8 mouse cellular contexts compared by ENCODE assay signal in genomic region chr16:9993255-9994040, GRCm38 (mm10). TPM values are rescaled to one million over a fixed set of nuclear protein-coding genes. Genes with fewer than 3 reads are reported as not detected.
A peak's percentile ranks its signal among the peaks of the same experiment; 100 is the strongest.
DNase-seq lines count a peak whose midpoint lies in the region; ATAC-seq and TF ChIP-seq lines count a peak whose summit lies in the region.

No protein-coding gene starts in this region.

- ATAC-seq in hindbrain, embryonic 12.5 days (ENCODE audit: low FRiP score) = peak; percentile 68

- H3K4me1 ChIP-seq in E14TG2a.4 (replicated peaks; ENCODE audit: low read depth, low read length) = peaks cover 40% of the 10 kb centered on the region
- peaks cover 39% of the 10 kb centered on the region for H3K4me1 ChIP-seq in forebrain, embryonic 10.5 days
- peaks cover 26% of the 10 kb centered on the region for H3K4me1 ChIP-seq in hindbrain, embryonic 12.5 days

- 1% methylated on average over 39 of the region's 39 CpGs for WGBS in forebrain, embryonic 10.5 days
- 2% methylated on average over 39 of the region's 39 CpGs for WGBS in hindbrain, embryonic 12.5 days

- no peaks in the 10 kb centered on the region for H3K36me3 ChIP-seq in E14TG2a.4 (ENCODE audit: insufficient read depth, low read length)
- H3K36me3 ChIP-seq in forebrain, embryonic 10.5 days (replicated peaks) = no peaks in the 10 kb centered on the region
- no peaks in the 10 kb centered on the region for H3K36me3 ChIP-seq in hindbrain, embryonic 12.5 days

- no peaks in the 10 kb centered on the region for H3K9me3 ChIP-seq in E14TG2a.4 (ENCODE audit: low read length)
- H3K9me3 ChIP-seq in forebrain, embryonic 10.5 days = no peaks in the 10 kb centered on the region
- no peaks in the 10 kb centered on the region for H3K9me3 ChIP-seq in hindbrain, embryonic 12.5 days (replicated peaks)

- H3K27me3 ChIP-seq in E14TG2a.4 (ENCODE audit: insufficient read depth, low read length) = peaks cover 84% of the 10 kb centered on the region
- peaks cover 74% of the 10 kb centered on the region for H3K27me3 ChIP-seq in forebrain, embryonic 10.5 days (ENCODE audit: poor library complexity, severe bottlenecking)
- peaks cover 66% of the 10 kb centered on the region for H3K27me3 ChIP-seq in hindbrain, embryonic 12.5 days

- DNase-seq in brain, adult 2 months (ENCODE audit: low read depth, low spot score) = peak; percentile 96
- peak; percentile 70 for DNase-seq in forebrain, embryonic 10.5 days (ENCODE audit: extremely low spot score, low spot score)
- peak; percentile 74 to 82 for DNase-seq in left cerebral cortex, adult 18-20 months (ENCODE audit: low spot score in 2 of 2)
- peak; percentile 3 for DNase-seq in lung, postnatal 25 days (ENCODE audit: low spot score)
- DNase-seq in right cerebral cortex, postnatal 36 days (ENCODE audit: low spot score in 2 of 2) = peak; percentile 69 to 75
- DNase-seq in B cell, adult 2 months = no peak

- peak overlapping the region; percentile 79 for H3K4me3 ChIP-seq in E14TG2a.4 (replicated peaks; ENCODE audit: low read length)
- H3K4me3 ChIP-seq in forebrain, embryonic 10.5 days = peak overlapping the region; percentile 60
- peak overlapping the region; percentile 45 for H3K4me3 ChIP-seq in hindbrain, embryonic 12.5 days

- peak; percentile 50 for TF ChIP-seq CTCF in E14TG2a.4 (conservative IDR thresholded peaks at IDR 0.05; ENCODE audit: low read length)

- peak overlapping the region; percentile 96 for H3K4me2 ChIP-seq in hindbrain, embryonic 12.5 days (replicated peaks)

- H3K27ac ChIP-seq in forebrain, embryonic 10.5 days = no peak overlapping the region
- peak overlapping the region; percentile 40; the same call in 1 of the 2 replicates for H3K27ac ChIP-seq in hindbrain, embryonic 12.5 days

- peak overlapping the region; percentile 57 for H3K9ac ChIP-seq in hindbrain, embryonic 12.5 days

RNA-seq across cellular contexts. Expression of gene Grin2a, which starts 1.9 kb away (rescaled TPM):
- polyA plus RNA-seq in forebrain, embryonic 10.5 days (2016; fragmentation: Nextera tagmentation; extraction: Ambion mirVana) = 0.19 and 0.36 TPM in 2 replicates
- polyA plus RNA-seq in hindbrain, embryonic 12.5 days (2016; fragmentation: Nextera tagmentation; extraction: Ambion mirVana) = 1.9 and 2.9 TPM in 2 replicates
- 100 to 1,000 TPM; 190 to 216 TPM for total RNA-seq in left cerebral cortex, adult 18-20 months (2021)

Comparison
In these comparisons a context has a peak if more than half of its experiments do, and no peak if none do; other contexts are left out.
1. DNase-seq: peak in brain, adult 2 months (single experiment), forebrain, embryonic 10.5 days (single experiment), left cerebral cortex, adult 18-20 months (2 of 2), lung, postnatal 25 days (single experiment) and right cerebral cortex, postnatal 36 days (2 of 2); none in B cell, adult 2 months (0 of 2).
2. Peak in every context shown above with its lines, with median percentiles within 50 percentile points of each other: H3K4me3 ChIP-seq.